In genomic region chr13:93335337-93335736, GRCm38 (mm10) we compare ENCODE assay signal across 24 mouse cellular contexts. TPM values are rescaled to one million over a fixed set of nuclear protein-coding genes. Genes with fewer than 3 reads are reported as not detected.
A peak's percentile ranks its signal among the peaks of the same experiment; 100 is the strongest.
DNase-seq lines count a peak whose midpoint lies in the region; ATAC-seq and TF ChIP-seq lines count a peak whose summit lies in the region.
"Had no signal": no experiment of that assay in that cellular context is flagged by ENCODE, and none has a peak within 500 bp of the region (broad histone marks: within the 10 kb centered on the region; RNA-seq: fewer than 3 reads in every experiment).

No protein-coding gene starts in this region.

- no peak for DNase-seq in forebrain, postnatal 0 days
- DNase-seq in left cerebral cortex, adult 2 months (ENCODE audit: extremely low spot score in 1 of 2, low spot score in 2 of 2), result no peak
- DNase-seq in left cerebral cortex, adult 9 months (ENCODE audit: low spot score in 2 of 2), result no peak
- peak; percentile 72 for DNase-seq in 416B (ENCODE audit: low read depth)
- DNase-seq in forelimb bud, embryonic 11.5 days (ENCODE audit: low read depth, low spot score), result peak; percentile 9
- DNase-seq in frontal cortex, postnatal 36 days (ENCODE audit: low spot score in 2 of 2), result no peak
- DNase-seq in cerebellum, postnatal 36 days, result no peak
- DNase-seq: adrenal gland, postnatal 36 days; cerebellum, adult 18-20 months; cerebellum, postnatal 25 days; gastrocnemius, postnatal 10 days; kidney, adult 18-20 months; kidney, postnatal 36 days; spleen, adult 18-20 months; thymus, postnatal 4 days had no signal

- H3K27me3 ChIP-seq in forebrain, postnatal 0 days (ENCODE audit: insufficient read depth, low read length), result no peaks in the 10 kb centered on the region
- no peaks in the 10 kb centered on the region for H3K27me3 ChIP-seq in forebrain, embryonic 16.5 days (replicated peaks; ENCODE audit: control insufficient read depth, insufficient read depth, low read length)
- H3K27me3 ChIP-seq: forebrain, embryonic 12.5 days; heart, embryonic 15.5 days; lung, embryonic 15.5 days; neural tube, embryonic 15.5 days had no signal

- intact Hi-C loops in left cerebral cortex, adult 2 months (cut with DNase I), result no loop called here

- no peaks in the 10 kb centered on the region for H3K4me1 ChIP-seq in forebrain, postnatal 0 days (ENCODE audit: insufficient read depth)
- H3K4me1 ChIP-seq in forebrain, embryonic 16.5 days (replicated peaks; ENCODE audit: control insufficient read depth, insufficient read depth, low read length), result no peaks in the 10 kb centered on the region
- H3K4me1 ChIP-seq: forebrain, embryonic 12.5 days; lung, embryonic 15.5 days; neural tube, embryonic 15.5 days had no signal

- WGBS in forebrain, postnatal 0 days, result 83% methylated on average over 3 of the region's 3 CpGs
- 88% methylated on average over 3 of the region's 3 CpGs for WGBS in forebrain, embryonic 16.5 days

- no peak for ATAC-seq in forebrain, postnatal 0 days
- ATAC-seq in forebrain, embryonic 16.5 days, result no peak
- ATAC-seq: CD4-positive, CD25-positive, alpha-beta regulatory T cell, adult 4 months; hindbrain, embryonic 16.5 days; midbrain, embryonic 16.5 days had no signal

- H3K4me2 ChIP-seq in forebrain, postnatal 0 days (ENCODE audit: low read depth), result no peak overlapping the region
- no peak overlapping the region for H3K4me2 ChIP-seq in forebrain, embryonic 16.5 days (ENCODE audit: low read length)
- H3K4me2 ChIP-seq: forebrain, embryonic 12.5 days; heart, embryonic 15.5 days; lung, embryonic 15.5 days; neural tube, embryonic 15.5 days had no signal

- no peak overlapping the region for H3K9ac ChIP-seq in forebrain, postnatal 0 days
- H3K9ac ChIP-seq in forebrain, embryonic 16.5 days (replicated peaks; ENCODE audit: low read depth, low read length), result no peak overlapping the region
- H3K9ac ChIP-seq: forebrain, embryonic 12.5 days; heart, embryonic 15.5 days; lung, embryonic 15.5 days; neural tube, embryonic 15.5 days had no signal

- no peak overlapping the region for H3K27ac ChIP-seq in forebrain, postnatal 0 days (ENCODE audit: low read depth, low read length)
- no peak overlapping the region for H3K27ac ChIP-seq in forebrain, embryonic 16.5 days (ENCODE audit: low read length)
- H3K27ac ChIP-seq in left cerebral cortex, adult 2 months, result no peak overlapping the region
- H3K27ac ChIP-seq: embryonic facial prominence, embryonic 10.5 days; forebrain, embryonic 12.5 days; heart, embryonic 15.5 days; lung, embryonic 15.5 days; neural tube, embryonic 15.5 days had no signal

- H3K36me3 ChIP-seq in forebrain, postnatal 0 days (ENCODE audit: insufficient read depth), result no peaks in the 10 kb centered on the region
- H3K36me3 ChIP-seq in forebrain, embryonic 16.5 days (ENCODE audit: control insufficient read depth, insufficient read depth), result no peaks in the 10 kb centered on the region
- H3K36me3 ChIP-seq: embryonic facial prominence, embryonic 10.5 days; forebrain, embryonic 12.5 days; heart, embryonic 15.5 days; lung, embryonic 15.5 days; neural tube, embryonic 15.5 days had no signal

- H3K4me3 ChIP-seq in forebrain, postnatal 0 days (ENCODE audit: low read depth, low read length), result no peak overlapping the region
- no peak overlapping the region for H3K4me3 ChIP-seq in forebrain, embryonic 16.5 days (replicated peaks; ENCODE audit: low read length)
- H3K4me3 ChIP-seq in left cerebral cortex, adult 2 months, result no peak overlapping the region
- H3K4me3 ChIP-seq: embryonic facial prominence, embryonic 10.5 days; forebrain, embryonic 12.5 days; heart, embryonic 15.5 days; lung, embryonic 15.5 days; neural tube, embryonic 15.5 days had no signal

- peak; percentile 29; the same call in 1 of the 2 replicates for TF ChIP-seq CTCF in forebrain, postnatal 0 days (IDR thresholded peaks at IDR 0.05; ENCODE audit: low read depth)
- TF ChIP-seq CTCF in left cerebral cortex, adult 2 months (IDR thresholded peaks at IDR 0.05), result peak; percentile 22

- no peaks in the 10 kb centered on the region for H3K9me3 ChIP-seq in forebrain, postnatal 0 days (ENCODE audit: low read length)
- no peaks in the 10 kb centered on the region for H3K9me3 ChIP-seq in forebrain, embryonic 16.5 days (ENCODE audit: control insufficient read depth, low read length)
- H3K9me3 ChIP-seq: embryonic facial prominence, embryonic 10.5 days; forebrain, embryonic 12.5 days; heart, embryonic 15.5 days; lung, embryonic 15.5 days; neural tube, embryonic 15.5 days had no signal

RNA-seq across cellular contexts. Expression of gene Homer1, which starts 35.9 kb away (rescaled TPM):
- total RNA-seq in forebrain, postnatal 0 days (2014; rRNA removed), result 102 and 110 TPM in 2 replicates
- polyA plus RNA-seq in forebrain, postnatal 0 days (2015; fragmentation: Nextera tagmentation; extraction: Ambion mirVana), result 14.3 and 14.8 TPM in 2 replicates
- polyA plus RNA-seq in forebrain, embryonic 16.5 days (2015; fragmentation: Nextera tagmentation; extraction: Ambion mirVana), result 15.7 and 17.0 TPM in 2 replicates
- total RNA-seq in left cerebral cortex, adult 2 months (2021), result 100 to 1,000 TPM; 381 to 464 TPM

Comparison
In these comparisons a context has a peak if more than half of its experiments do, and no peak if none do; other contexts are left out.
1. DNase-seq: peak in 416B (single experiment) and forelimb bud, embryonic 11.5 days (single experiment); none in forebrain, postnatal 0 days (single experiment), left cerebral cortex, adult 2 months (0 of 2), left cerebral cortex, adult 9 months (0 of 2), frontal cortex, postnatal 36 days (0 of 2) and cerebellum, postnatal 36 days (0 of 2).